Mouse (Mus musculus): ENCODE data around the gene Cdca8. TPM values are rescaled to one million over a fixed set of nuclear protein-coding genes. Genes with fewer than 3 reads are reported as not detected.

Cdca8 gene
- total and polyA plus RNA-seq, 3 experiments = 58.8 to 188 (median 101) TPM

DNA sequence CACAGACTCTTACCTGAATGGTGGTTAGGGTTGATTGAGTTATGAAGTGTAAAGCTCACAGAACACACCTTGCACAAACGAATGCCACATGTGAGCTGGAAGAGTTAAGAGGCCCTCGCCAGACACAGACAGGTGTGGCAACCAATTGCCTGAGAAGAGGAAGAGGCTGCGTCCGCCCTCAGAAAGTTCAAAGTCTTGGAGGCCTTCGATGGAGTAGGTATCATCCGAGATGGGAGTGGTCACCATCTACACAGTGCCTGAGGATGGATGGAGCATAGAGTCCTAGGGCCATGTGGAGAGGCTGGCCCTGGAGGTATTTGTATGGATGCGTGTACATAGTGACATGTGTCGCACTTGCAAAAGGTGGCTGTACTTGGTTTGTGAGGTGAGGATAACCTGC lies 32.0 kb upstream of the Cdca8 start:
- no peaks in the 10 kb centered on the region for H3K36me3 ChIP-seq (replicated peaks in 1 of 2; ENCODE audit: control insufficient read depth in 1 of 2, insufficient read depth in 1 of 2, low read length in 1 of 2)
- H3K9ac ChIP-seq (ENCODE audit: insufficient read depth, low read depth) = no peak overlapping the region
- no peak overlapping the region for H3K27ac ChIP-seq (ENCODE audit: insufficient read depth, low read depth)
- in situ Hi-C loops (cut with MboI; ENCODE audit: low pct_ligation_motif_present, low pct_unique_long_range_greater_than_20kb, low sequenced_read_pairs) = no loop called here
- peaks cover 46% of the 10 kb centered on the region for H3K27me3 ChIP-seq (replicated peaks)
- no peaks in the 10 kb centered on the region for H3K9me3 ChIP-seq (replicated peaks; ENCODE audit: low read length)
- no peak for TF ChIP-seq ZNF384 (IDR thresholded peaks at IDR 0.05; ENCODE audit: low read depth, low read length)
- no peak for TF ChIP-seq MYC (IDR thresholded peaks at IDR 0.05; ENCODE audit: low read depth, low read length)
- TF ChIP-seq TCF12 (IDR thresholded peaks at IDR 0.05; ENCODE audit: low read depth, low read length) = no peak
- TF ChIP-seq IRF4 (IDR thresholded peaks at IDR 0.05; ENCODE audit: low read depth, low read length) = no peak
- TF ChIP-seq PAX5 (IDR thresholded peaks at IDR 0.05; ENCODE audit: low read length) = no peak
- TF ChIP-seq CTCF (conservative IDR thresholded peaks at IDR 0.05 in 1 of 2, IDR thresholded peaks at IDR 0.05 in 1 of 2; ENCODE audit: low read depth in 2 of 2, low read length in 2 of 2) = no peak
- no peak for TF ChIP-seq JUND (conservative IDR thresholded peaks at IDR 0.05; ENCODE audit: low read depth, low read length)
- TF ChIP-seq KAT2A (IDR thresholded peaks at IDR 0.05; ENCODE audit: insufficient replicate concordance, low read length) = no peak
- no peak for TF ChIP-seq JUN (IDR thresholded peaks at IDR 0.05; ENCODE audit: insufficient read depth, low read depth, low read length)
- TF ChIP-seq NRF1 (IDR thresholded peaks at IDR 0.05; ENCODE audit: low read depth, low read length) = no peak
- TF ChIP-seq TBP (conservative IDR thresholded peaks at IDR 0.05; ENCODE audit: low read depth, low read length) = no peak
- no peak for TF ChIP-seq MAZ (IDR thresholded peaks at IDR 0.05; ENCODE audit: low read depth, low read length)
- TF ChIP-seq POLR2A (IDR thresholded peaks at IDR 0.05; ENCODE audit: low read depth, low read length) = no peak
- TF ChIP-seq ZMIZ1 (IDR thresholded peaks at IDR 0.05; ENCODE audit: low read depth, low read length) = no peak
- no peak for TF ChIP-seq MAX (IDR thresholded peaks at IDR 0.05; ENCODE audit: low read length)
- TF ChIP-seq RCOR1 (conservative IDR thresholded peaks at IDR 0.05; ENCODE audit: low read depth, low read length) = no peak
- no peak for TF ChIP-seq BHLHE40 (IDR thresholded peaks at IDR 0.05; ENCODE audit: low read depth, low read length)
- peaks cover 0 to 3% of the 10 kb centered on the region in 2 experiments; a peak in 1 of 4 replicates for H3K4me1 ChIP-seq (ENCODE audit: control insufficient read depth in 1 of 2, insufficient read depth in 2 of 2)
- dilution Hi-C loops (cut with MboI; ENCODE audit: extremely low pct_ligation_motif_present, extremely low pct_unique_long_range_greater_than_20kb, low sequenced_read_pairs) = loop anchor here (25.0 kb wide), 1 partner anchor 91 kb away; the partner anchor contains the start of genes Dnali1 and Snip1
- H3K4me3 ChIP-seq (replicated peaks in 1 of 3; ENCODE audit: low read depth in 2 of 3, low read length in 2 of 3, poor library complexity in 1 of 3) = no peak overlapping the region
- H3K79me2 ChIP-seq (replicated peaks; ENCODE audit: control insufficient read depth, extremely low read depth, insufficient read depth, poor library complexity, severe bottlenecking) = no peaks in the 10 kb centered on the region
- DNase-seq (ENCODE audit: extremely low read depth) = no peak
- H3K4me2 ChIP-seq (ENCODE audit: insufficient read depth, low read depth, poor library complexity, severe bottlenecking) = no peak overlapping the region

DNA sequence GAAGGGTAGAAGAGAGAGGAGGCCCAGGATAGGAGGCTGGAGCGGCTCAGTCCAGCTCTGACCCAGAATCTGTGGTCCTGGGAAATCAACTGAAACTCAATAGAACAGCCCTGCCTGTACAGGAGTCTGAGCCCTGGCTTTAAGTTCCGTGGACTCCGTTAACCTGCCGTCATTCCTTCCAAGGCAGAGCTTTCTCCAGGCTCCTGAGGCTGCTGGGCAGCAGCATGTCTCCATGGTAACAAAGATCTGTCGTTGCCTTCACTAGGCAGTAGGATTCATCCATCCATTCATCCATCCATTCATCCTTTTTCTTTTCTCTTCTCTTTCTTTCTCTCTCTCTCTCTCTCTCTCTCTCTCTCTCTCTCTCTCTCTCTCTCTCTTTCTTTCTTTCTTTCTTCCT lies 31.6 kb upstream of the Cdca8 start:
- Histone ChIP-seq H3K9ac (ENCODE audit: insufficient read depth, low read depth) (no peak overlapping the region), H3K4me3 (replicated peaks in 1 of 3; ENCODE audit: low read depth in 2 of 3, low read length in 2 of 3, poor library complexity in 1 of 3) (no peak overlapping the region), H3K4me1 (ENCODE audit: control insufficient read depth in 1 of 2, insufficient read depth in 2 of 2) (peaks cover 0 to 3% of the 10 kb centered on the region in 2 experiments; a peak in 1 of 4 replicates), H3K27me3 (replicated peaks) (peaks cover 49% of the 10 kb centered on the region), H3K4me2 (ENCODE audit: insufficient read depth, low read depth, poor library complexity, severe bottlenecking) (no peak overlapping the region), H3K27ac (ENCODE audit: insufficient read depth, low read depth) (no peak overlapping the region), H3K36me3 (replicated peaks in 1 of 2; ENCODE audit: control insufficient read depth in 1 of 2, insufficient read depth in 1 of 2, low read length in 1 of 2) (no peaks in the 10 kb centered on the region), H3K9me3 (replicated peaks; ENCODE audit: low read length) (no peaks in the 10 kb centered on the region), H3K79me2 (replicated peaks; ENCODE audit: control insufficient read depth, extremely low read depth, insufficient read depth, poor library complexity, severe bottlenecking) (no peaks in the 10 kb centered on the region)
- in situ Hi-C loops (cut with MboI; ENCODE audit: low pct_ligation_motif_present, low pct_unique_long_range_greater_than_20kb, low sequenced_read_pairs) = no loop called here
- DNase-seq (ENCODE audit: extremely low read depth) = no peak
- no peak for TF ChIP-seq ETS1 (conservative IDR thresholded peaks at IDR 0.05; ENCODE audit: low read depth, low read length)
- no peak for TF ChIP-seq ZMIZ1 (IDR thresholded peaks at IDR 0.05; ENCODE audit: low read depth, low read length)
- no peak for TF ChIP-seq ZC3H11A (IDR thresholded peaks at IDR 0.05; ENCODE audit: low read depth, low read length)
- no peak for TF ChIP-seq RAD21 (IDR thresholded peaks at IDR 0.05; ENCODE audit: low read depth, low read length)
- no peak for TF ChIP-seq UBTF (IDR thresholded peaks at IDR 0.05; ENCODE audit: low read depth, low read length)
- TF ChIP-seq IRF4 (IDR thresholded peaks at IDR 0.05; ENCODE audit: low read depth, low read length) = no peak
- no peak for TF ChIP-seq PAX5 (IDR thresholded peaks at IDR 0.05; ENCODE audit: low read length)
- no peak for TF ChIP-seq MEF2A (IDR thresholded peaks at IDR 0.05; ENCODE audit: borderline replicate concordance, low read depth, low read length)
- TF ChIP-seq TCF12 (IDR thresholded peaks at IDR 0.05; ENCODE audit: low read depth, low read length) = no peak
- no peak for TF ChIP-seq EP300 (IDR thresholded peaks at IDR 0.05; ENCODE audit: low read length)
- no peak for TF ChIP-seq RCOR1 (conservative IDR thresholded peaks at IDR 0.05; ENCODE audit: low read depth, low read length)
- TF ChIP-seq POLR2A (IDR thresholded peaks at IDR 0.05; ENCODE audit: low read depth, low read length) = no peak
- TF ChIP-seq TBP (conservative IDR thresholded peaks at IDR 0.05; ENCODE audit: low read depth, low read length) = no peak
- no peak for TF ChIP-seq POLR2AphosphoS2 (IDR thresholded peaks at IDR 0.05; ENCODE audit: low read depth, low read length)
- TF ChIP-seq SMC3 (IDR thresholded peaks at IDR 0.05; ENCODE audit: low read depth, low read length) = no peak
- TF ChIP-seq USF2 (conservative IDR thresholded peaks at IDR 0.05; ENCODE audit: low read depth, low read length) = no peak
- no peak for TF ChIP-seq GABPA (IDR thresholded peaks at IDR 0.05; ENCODE audit: insufficient replicate concordance, low read depth, low read length)
- no peak for TF ChIP-seq CHD1 (IDR thresholded peaks at IDR 0.05; ENCODE audit: low read depth, low read length)
- no peak for TF ChIP-seq USF1 (IDR thresholded peaks at IDR 0.05; ENCODE audit: low read depth, low read length)
- dilution Hi-C loops (cut with MboI; ENCODE audit: extremely low pct_ligation_motif_present, extremely low pct_unique_long_range_greater_than_20kb, low sequenced_read_pairs) = loop anchor here (25.0 kb wide), 1 partner anchor 92 kb away; the partner anchor contains the start of genes Dnali1 and Snip1

All from CH12.LX (cell line).